Mouse (Mus musculus) cerebral cortex, adult 2 months (tissue): ENCODE results near the gene Csnk1g2.

Experiments
- WGBS: fragments of 180-500 bp; shearing (Covaris S2); methylation state at CpG from one replicate; pipeline ENCODE4 v1.1.7; 2018; 5-methylcytosine and 5-hydroxymethylcytosine counted together

The Csnk1g2 gene

GRCm38 (mm10) chr10:80665459-80665858 is 42.8 kb downstream of the Csnk1g2 start:
- 58% methylated on average over 4 of the region's 4 CpGs for WGBS

GRCm38 (mm10) chr10:80665981-80666733 is 43.5 kb downstream of the Csnk1g2 start:
- WGBS, result 74% methylated on average over 10 of the region's 10 CpGs

- 80% methylated on average over 19 of the region's 19 CpGs for WGBS
Observed at GRCm38 (mm10) chr10:80666837-80667412, 44.3 kb downstream of the Csnk1g2 start.

DNA sequence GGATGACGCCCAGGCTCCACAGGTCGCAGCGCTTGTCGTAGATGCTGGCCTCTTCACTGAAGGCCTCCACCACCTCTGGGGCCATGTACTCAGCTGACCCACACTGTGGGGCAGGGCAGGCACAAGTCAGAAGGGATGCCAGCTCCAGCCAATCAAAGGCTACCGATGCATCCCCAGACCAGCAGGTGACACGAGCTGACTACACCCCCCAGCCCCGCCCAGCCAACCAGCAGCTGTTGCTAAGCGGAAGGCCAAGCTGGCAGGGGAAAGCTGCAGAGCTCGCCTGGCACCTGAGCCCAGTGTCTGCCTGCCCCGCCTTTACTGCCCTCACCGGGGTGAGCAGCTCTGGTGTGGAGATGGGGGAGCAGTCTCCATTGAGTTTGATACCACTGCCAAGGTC is 46.0 kb downstream of the Csnk1g2 start:
- WGBS, result 82% methylated on average over 11 of the region's 11 CpGs

GRCm38 (mm10) chr10:80669018-80669417 is 46.4 kb downstream of the Csnk1g2 start:
- 86% methylated on average over 12 of the region's 12 CpGs for WGBS

GRCm38 (mm10) chr10:80669737-80670485 is 47.3 kb downstream of the Csnk1g2 start:
- WGBS, result 87% methylated on average over 7 of the region's 7 CpGs

DNA sequence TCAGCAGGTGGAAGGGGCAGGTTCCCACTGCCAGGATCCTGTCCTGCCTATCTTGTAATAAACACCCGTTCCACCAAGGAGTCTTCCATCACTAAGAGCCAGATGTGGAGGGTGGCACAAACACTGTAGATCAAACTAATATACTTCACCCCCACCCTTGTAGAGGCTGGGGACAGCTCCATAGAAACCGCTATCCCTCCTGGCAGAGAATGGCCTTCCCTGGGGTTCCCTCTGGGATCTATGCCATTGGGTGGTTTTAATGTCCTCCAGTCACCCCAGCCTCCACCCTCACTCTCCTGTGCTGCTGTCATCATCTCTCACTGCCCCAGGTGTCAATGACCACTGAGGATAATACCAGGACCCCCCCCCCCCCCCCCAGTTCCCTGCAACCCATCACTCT is 47.9 kb downstream of the Csnk1g2 start:
- 71% methylated on average over 2 of the region's 2 CpGs for WGBS

DNA sequence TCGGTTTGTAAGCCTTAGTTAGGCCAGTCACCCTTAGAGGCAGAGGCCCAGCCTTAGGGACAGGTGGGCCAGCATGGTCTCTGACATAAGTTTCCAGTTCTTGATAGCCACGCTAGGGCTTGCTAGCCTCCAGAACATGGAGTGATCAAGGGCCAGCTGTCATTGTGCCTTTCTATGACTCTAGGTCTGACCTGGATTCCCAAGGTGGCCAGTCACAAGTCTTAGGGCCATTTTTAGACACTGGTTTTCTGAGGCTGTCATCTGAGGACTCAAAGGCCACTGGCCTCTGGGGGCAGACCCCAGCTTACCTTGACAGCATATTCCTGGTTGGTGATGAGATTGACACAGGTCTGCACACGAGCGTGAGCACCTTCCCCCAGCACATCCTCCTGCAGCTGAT is 48.6 kb downstream of the Csnk1g2 start:
- WGBS, result 80% methylated on average over 4 of the region's 4 CpGs

DNA sequence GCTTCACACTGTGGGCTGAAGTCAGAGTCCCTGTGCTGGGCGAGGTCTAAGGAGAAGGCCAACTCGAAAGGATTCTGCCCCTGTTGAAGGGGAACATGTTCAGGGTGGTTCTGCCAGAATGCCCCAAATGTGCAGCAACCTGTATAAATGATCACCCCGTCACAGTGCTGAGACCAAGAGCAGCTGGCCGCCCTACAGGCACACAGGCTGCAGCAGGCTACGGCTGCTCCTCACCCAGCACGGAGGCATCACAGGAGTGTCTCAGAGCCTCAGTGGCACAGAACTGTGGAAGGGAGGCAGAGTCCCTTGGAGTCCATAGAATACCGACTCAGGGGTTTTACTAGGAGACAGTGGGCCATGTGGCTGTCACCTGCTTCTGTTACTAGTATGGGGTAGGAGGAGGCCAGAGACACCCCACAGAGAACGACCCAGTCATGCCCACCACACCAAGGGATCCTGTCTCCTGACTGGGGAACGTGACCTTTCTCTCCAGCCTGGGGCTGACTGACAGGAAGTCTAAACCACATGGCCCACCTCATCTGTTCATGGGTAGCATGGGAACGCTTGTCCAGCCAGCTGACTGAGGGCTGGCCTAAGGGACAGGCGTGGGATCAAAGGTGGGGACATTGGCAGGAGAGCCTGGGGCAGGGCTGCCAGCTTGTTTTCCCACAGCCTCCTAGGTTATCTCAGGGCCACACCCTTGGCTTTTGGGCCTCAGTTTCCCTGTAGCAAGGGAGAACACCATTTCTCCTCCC is 49.5 kb downstream of the Csnk1g2 start:
- 81% methylated on average over 11 of the region's 11 CpGs for WGBS

- WGBS, result 83% methylated on average over 3 of the region's 3 CpGs
Observed at GRCm38 (mm10) chr10:80673690-80674089, 51.1 kb downstream of the Csnk1g2 start.

- 24% methylated on average over 5 of the region's 5 CpGs for WGBS
Observed at GRCm38 (mm10) chr10:80674161-80674711, 51.6 kb downstream of the Csnk1g2 start.

DNA sequence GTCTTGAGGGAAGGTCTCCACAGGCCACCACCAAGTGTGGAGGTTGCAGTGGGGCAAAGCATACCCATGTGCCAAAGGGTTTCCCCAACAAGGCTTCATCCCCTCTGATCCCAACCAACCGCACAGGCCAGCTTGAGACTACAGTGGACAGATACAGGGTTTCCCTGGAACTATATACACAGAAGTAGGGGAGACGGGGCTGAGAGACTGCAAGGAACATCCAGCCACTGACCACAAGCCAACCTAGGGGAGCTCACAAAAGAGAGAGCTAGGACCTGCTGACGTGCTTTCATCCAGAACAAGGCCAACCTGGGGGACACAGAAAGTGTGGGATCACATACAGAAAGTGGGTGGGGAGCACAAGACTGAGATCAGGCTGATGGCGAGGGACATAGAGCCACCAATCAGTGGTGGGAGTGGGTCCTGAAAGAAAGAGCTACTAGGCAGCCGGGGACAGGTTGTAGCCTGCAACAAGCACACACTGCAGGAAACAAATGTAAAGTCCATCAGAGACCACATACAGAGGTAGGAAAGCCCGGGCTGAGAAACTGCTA is 52.3 kb downstream of the Csnk1g2 start:
- 7% methylated on average over 6 of the region's 6 CpGs for WGBS

- under 1% methylated on average over 54 of the region's 54 CpGs for WGBS
Observed at GRCm38 (mm10) chr10:80675405-80676197, 53.0 kb downstream of the Csnk1g2 start.

GRCm38 (mm10) chr10:80676198-80676928 is 53.7 kb downstream of the Csnk1g2 start:
- 1% methylated on average over 73 of the region's 78 CpGs for WGBS

- WGBS, result 21% methylated on average over 9 of the region's 9 CpGs
Observed at GRCm38 (mm10) chr10:80677128-80677875, 54.7 kb downstream of the Csnk1g2 start.

DNA sequence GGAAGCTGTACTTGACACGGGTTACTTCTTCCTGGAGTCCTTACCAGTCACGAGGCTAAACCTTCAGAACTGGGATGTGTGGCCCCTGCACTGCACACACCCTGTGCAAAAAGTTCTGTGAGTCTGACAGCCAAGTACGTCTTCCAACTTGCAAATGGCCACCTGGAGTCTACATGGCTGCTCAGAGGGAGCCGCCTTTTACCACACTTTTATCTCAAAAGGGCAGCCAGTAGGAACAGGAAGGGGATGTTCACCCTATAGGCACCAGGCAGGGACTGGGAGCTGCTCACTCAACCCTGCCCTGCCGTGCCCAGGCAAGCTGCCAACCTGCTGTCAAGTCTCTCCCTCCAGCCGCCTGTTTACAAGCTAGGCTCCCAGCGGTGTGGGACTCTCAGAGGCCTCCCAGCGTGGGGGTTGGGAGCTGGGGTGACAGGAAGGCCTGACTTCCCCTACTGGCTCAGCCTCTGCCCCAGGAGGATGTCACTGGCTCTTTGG is 55.4 kb downstream of the Csnk1g2 start, which contains the start of gene Mknk2:
TSS of gene Mknk2 (minus strand) at position 171 of the 495 bp plus-strand sequence.
- WGBS, result 12% methylated on average over 8 of the region's 8 CpGs

DNA sequence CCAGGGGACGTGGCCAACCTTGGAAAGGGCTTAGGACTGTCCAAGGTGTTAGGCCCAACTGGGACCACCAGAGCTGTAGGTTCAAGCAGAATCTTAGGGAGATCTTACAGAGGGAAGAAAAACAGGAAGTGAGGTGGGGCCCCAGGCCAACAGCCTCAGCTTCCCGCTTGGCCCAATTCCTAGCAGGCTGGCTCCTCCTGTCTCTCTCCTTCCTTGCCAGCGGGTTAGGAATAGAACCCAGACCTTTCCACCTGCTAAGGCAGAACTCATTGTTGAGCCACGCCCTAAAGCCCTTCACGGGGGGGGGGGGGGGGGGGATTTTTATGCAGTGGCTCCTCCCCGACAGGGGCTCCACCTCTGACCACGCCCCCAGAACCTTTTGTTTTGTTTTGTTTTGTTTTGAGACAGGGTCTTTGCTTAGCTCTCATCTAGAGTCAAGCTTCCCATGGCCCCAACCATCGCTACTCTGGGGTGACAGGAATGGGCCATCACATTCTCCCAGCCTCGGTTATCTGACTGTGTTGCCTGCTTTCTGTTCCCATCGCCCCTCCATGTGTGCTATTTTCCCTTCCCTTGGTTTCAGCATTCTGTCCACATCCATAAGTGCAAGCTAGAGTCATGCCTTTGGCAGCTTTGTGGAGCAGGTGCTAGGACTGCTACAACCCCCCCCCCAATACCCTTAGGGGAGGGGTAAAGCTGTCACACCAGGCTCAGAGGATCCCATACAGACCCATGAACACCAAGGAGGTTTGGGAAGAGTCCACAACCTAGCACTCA is 56.2 kb downstream of the Csnk1g2 start:
- WGBS, result 41% methylated on average over 10 of the region's 10 CpGs
